Mouse (Mus musculus) hindbrain, embryonic 12.5 days (tissue): ENCODE results near the gene Cs. TPM values are rescaled to one million over a fixed set of nuclear protein-coding genes. Genes with fewer than 3 reads are reported as not detected.

Source experiments
- ATAC-seq: fragments of 200-750 bp; cut with Nextera tagmentation; 2 replicates; pipeline ENCODE4 v1.8.0; 2017; ENCODE audit warnings: moderate TSS enrichment; ENCODE audit not compliant: low FRiP score
- H3K27ac ChIP-seq: fragments of 300-500 bp; sonication (generic); 2 replicates; pipeline ENCODE4 v1.5.1; 2016; ENCODE audit warnings: mild to moderate bottlenecking
- H3K27me3 ChIP-seq: fragments of 300-500 bp; sonication (generic); 2 replicates; pipeline ENCODE4 v1.6.1; 2016; ENCODE audit warnings: mild to moderate bottlenecking
- H3K36me3 ChIP-seq: fragments of 300-500 bp; sonication (generic); 2 replicates; pipeline ENCODE4 v1.6.1; 2016; ENCODE audit warnings: mild to moderate bottlenecking
- H3K4me1 ChIP-seq: fragments of 300-500 bp; sonication (generic); 2 replicates; pipeline ENCODE4 v1.6.1; 2016
- H3K4me2 ChIP-seq: fragments of 300-500 bp; sonication (generic); replicated peaks from 2 replicates; pipeline ENCODE4 v1.6.1; 2016; ENCODE audit warnings: mild to moderate bottlenecking
- H3K4me3 ChIP-seq: fragments of 300-500 bp; sonication (generic); 2 replicates; pipeline ENCODE4 v1.5.1; 2016; ENCODE audit warnings: mild to moderate bottlenecking
- H3K9ac ChIP-seq: fragments of 300-500 bp; sonication (generic); 2 replicates; pipeline ENCODE4 v1.6.1; 2016; ENCODE audit warnings: mild to moderate bottlenecking, moderate library complexity
- H3K9me3 ChIP-seq: fragments of 300-500 bp; sonication (generic); replicated peaks from 2 replicates; pipeline ENCODE4 v1.6.1; 2016; ENCODE audit warnings: mild to moderate bottlenecking
- WGBS: fragments of 180-500 bp; shearing (Covaris S2); methylation state at CpG from one replicate; pipeline ENCODE4 v1.1.7; 2016; 5-methylcytosine and 5-hydroxymethylcytosine counted together
- polyA plus RNA-seq: library from polyadenylated mRNA; unstranded; fragments of >200 nt; fragmentation: Nextera tagmentation; extraction: Ambion mirVana; gene quantifications from 2 replicates; pipeline ENCODE4 v1.2.1, GENCODE M21; 2016

Cs gene
- polyA plus RNA-seq, 1 experiment from 2014 or later = 207 TPM

GRCm38 (mm10) chr10:128338415-128338814 is 881 bp downstream of the Cs start:
- no peaks in the 10 kb centered on the region for H3K9me3 ChIP-seq
- peak overlapping the region; percentile 93 for H3K4me2 ChIP-seq
- H3K4me3 ChIP-seq = peak overlapping the region; percentile 79
- H3K4me1 ChIP-seq = peaks cover 21% of the 10 kb centered on the region
- H3K27me3 ChIP-seq = no peaks in the 10 kb centered on the region
- peak overlapping the region; percentile 93 for H3K27ac ChIP-seq
- peak overlapping the region; percentile 90 for H3K9ac ChIP-seq
- 18% methylated on average over 5 of the region's 5 CpGs for WGBS
- H3K36me3 ChIP-seq = no peaks in the 10 kb centered on the region
- ATAC-seq = no peak

- Histone ChIP-seq H3K4me3 (peak overlapping the region; percentile 79; the same call in 1 of the 2 replicates), H3K4me1 (peaks cover 21% of the 10 kb centered on the region), H3K27ac (no peak overlapping the region), H3K36me3 (no peaks in the 10 kb centered on the region), H3K4me2 (peak overlapping the region; percentile 93), H3K9ac (0 out of 2 replicates have a peak overlapping the region, but pooled peaks have one; percentile 90), H3K27me3 (no peaks in the 10 kb centered on the region), H3K9me3 (no peaks in the 10 kb centered on the region)
- ATAC-seq = no peak
- 91% methylated on average over 2 of the region's 2 CpGs for WGBS
These were observed 1.4 kb downstream of the Cs start for GRCm38 (mm10) chr10:128338948-128339347.

GRCm38 (mm10) chr10:128340257-128340656 is 2.7 kb downstream of the Cs start:
- Histone ChIP-seq H3K4me2 (no peak overlapping the region), H3K4me3 (no peak overlapping the region), H3K4me1 (peaks cover 28% of the 10 kb centered on the region), H3K9ac (no peak overlapping the region), H3K9me3 (no peaks in the 10 kb centered on the region), H3K27me3 (no peaks in the 10 kb centered on the region), H3K36me3 (no peaks in the 10 kb centered on the region), H3K27ac (no peak overlapping the region)
- no peak for ATAC-seq
- 80% methylated on average over 2 of the region's 2 CpGs for WGBS

GRCm38 (mm10) chr10:128343436-128343835 is 5.9 kb downstream of the Cs start:
- Histone ChIP-seq H3K27me3 (no peaks in the 10 kb centered on the region), H3K9me3 (no peaks in the 10 kb centered on the region), H3K4me3 (no peak overlapping the region), H3K4me2 (no peak overlapping the region), H3K36me3 (no peaks in the 10 kb centered on the region), H3K9ac (no peak overlapping the region), H3K4me1 (peaks cover 19% of the 10 kb centered on the region), H3K27ac (no peak overlapping the region)
- no peak for ATAC-seq
- WGBS = 92% methylated on average over 1 of the region's 1 CpGs

GRCm38 (mm10) chr10:128344568-128345275 is 7.2 kb downstream of the Cs start:
- H3K27ac ChIP-seq = no peak overlapping the region
- H3K4me3 ChIP-seq = no peak overlapping the region
- H3K4me2 ChIP-seq = no peak overlapping the region
- no peak for ATAC-seq
- 72% methylated on average over 7 of the region's 7 CpGs for WGBS
- no peaks in the 10 kb centered on the region for H3K27me3 ChIP-seq
- H3K36me3 ChIP-seq = peaks cover 6% of the 10 kb centered on the region; the same call in 1 of the 2 replicates
- H3K9me3 ChIP-seq = no peaks in the 10 kb centered on the region
- no peak overlapping the region for H3K9ac ChIP-seq
- H3K4me1 ChIP-seq = peaks cover 7% of the 10 kb centered on the region; the same call in 1 of the 2 replicates

- Histone ChIP-seq H3K4me2 (no peak overlapping the region), H3K4me1 (peaks cover 7% of the 10 kb centered on the region; the same call in 1 of the 2 replicates), H3K9me3 (no peaks in the 10 kb centered on the region), H3K27me3 (no peaks in the 10 kb centered on the region), H3K27ac (no peak overlapping the region), H3K4me3 (no peak overlapping the region), H3K9ac (no peak overlapping the region), H3K36me3 (peaks cover 32% of the 10 kb centered on the region)
- ATAC-seq = no peak
- 94% methylated on average over 8 of the region's 8 CpGs for WGBS
These were observed 10.0 kb downstream of the Cs start for GRCm38 (mm10) chr10:128347541-128347940.

- no peak overlapping the region for H3K27ac ChIP-seq
- no peak overlapping the region for H3K9ac ChIP-seq
- no peaks in the 10 kb centered on the region for H3K4me1 ChIP-seq
- ATAC-seq = no peak
- WGBS = 49% methylated on average over 2 of the region's 2 CpGs
- peaks cover 77% of the 10 kb centered on the region for H3K36me3 ChIP-seq
- H3K9me3 ChIP-seq = no peaks in the 10 kb centered on the region
- H3K4me2 ChIP-seq = no peak overlapping the region
- H3K4me3 ChIP-seq = no peak overlapping the region
- no peaks in the 10 kb centered on the region for H3K27me3 ChIP-seq
These were observed 21.3 kb downstream of the Cs start for GRCm38 (mm10) chr10:128358796-128359195.

- 91% methylated on average over 6 of the region's 6 CpGs for WGBS
- no peak for ATAC-seq
- Histone ChIP-seq H3K27ac (no peak overlapping the region), H3K27me3 (no peaks in the 10 kb centered on the region), H3K4me2 (no peak overlapping the region), H3K4me1 (no peaks in the 10 kb centered on the region), H3K9me3 (no peaks in the 10 kb centered on the region), H3K36me3 (peaks cover 73% of the 10 kb centered on the region), H3K9ac (no peak overlapping the region), H3K4me3 (no peak overlapping the region)
These were observed 21.7 kb downstream of the Cs start for GRCm38 (mm10) chr10:128359226-128359625.

GRCm38 (mm10) chr10:128361836-128362235 is 24.3 kb downstream of the Cs start:
- ATAC-seq = no peak

GRCm38 (mm10) chr10:128362568-128362967 is 25.0 kb downstream of the Cs start:
- peaks cover 69% of the 10 kb centered on the region for H3K36me3 ChIP-seq
- no peaks in the 10 kb centered on the region for H3K9me3 ChIP-seq
- H3K4me2 ChIP-seq = no peak overlapping the region
- H3K4me1 ChIP-seq = peaks cover 3% of the 10 kb centered on the region
- ATAC-seq = no peak
- H3K27ac ChIP-seq = no peak overlapping the region
- H3K9ac ChIP-seq = no peak overlapping the region
- no peaks in the 10 kb centered on the region for H3K27me3 ChIP-seq
- WGBS = 53% methylated on average over 3 of the region's 3 CpGs
- H3K4me3 ChIP-seq = no peak overlapping the region

More at GRCm38 (mm10) chr10:128361836-128362235, 24.3 kb downstream of the Cs start:
- no peaks in the 10 kb centered on the region for H3K27me3 ChIP-seq
- H3K36me3 ChIP-seq = peaks cover 69% of the 10 kb centered on the region
- WGBS = 93% methylated on average over 6 of the region's 6 CpGs
- no peak overlapping the region for H3K9ac ChIP-seq
- H3K4me2 ChIP-seq = no peak overlapping the region
- H3K4me3 ChIP-seq = no peak overlapping the region
- no peak overlapping the region for H3K27ac ChIP-seq
- no peaks in the 10 kb centered on the region for H3K9me3 ChIP-seq
- H3K4me1 ChIP-seq = no peaks in the 10 kb centered on the region

- Histone ChIP-seq H3K9me3 (no peaks in the 10 kb centered on the region), H3K27me3 (no peaks in the 10 kb centered on the region), H3K27ac (peak overlapping the region; percentile 96), H3K9ac (peak overlapping the region; percentile 77), H3K36me3 (peaks cover 18% of the 10 kb centered on the region), H3K4me2 (peak overlapping the region; percentile 77), H3K4me1 (peaks cover 14% of the 10 kb centered on the region), H3K4me3 (peak overlapping the region; percentile 71)
- no peak for ATAC-seq
- 13% methylated on average over 19 of the region's 19 CpGs for WGBS
These were observed 30.4 kb downstream of the Cs start for GRCm38 (mm10) chr10:128367899-128368401.

- Histone ChIP-seq H3K4me3 (peak within 1 kb of the TSS; percentile 71), H3K4me1 (peaks cover 14% of the 10 kb centered on the region), H3K27ac (peak within 1 kb of the TSS; percentile 96), H3K36me3 (peaks cover 11% of the 10 kb centered on the region), H3K9ac (peak within 1 kb of the TSS; percentile 77), H3K9me3 (no peaks in the 10 kb centered on the region), H3K27me3 (no peaks in the 10 kb centered on the region), H3K4me2 (peak within 1 kb of the TSS; percentile 77)
- under 1% methylated on average over 62 of the region's 87 CpGs for WGBS
- peak; percentile 96 for ATAC-seq
These were observed 31.1 kb downstream of the Cs start, which contains the start of gene Coq10a for GRCm38 (mm10) chr10:128368402-128369217. TSS of gene Coq10a (minus strand) at chr10:128368997.
